23 mouse cellular contexts compared by ENCODE assay signal in genomic region chr4:150225700-150226099, GRCm38 (mm10). TPM values are rescaled to one million over a fixed set of nuclear protein-coding genes. Genes with fewer than 3 reads are reported as not detected.
"Had no signal": no experiment of that assay in that cellular context is flagged by ENCODE, and none has a peak within 500 bp of the region (broad histone marks: within the 10 kb centered on the region; RNA-seq: fewer than 3 reads in every experiment).

No protein-coding gene starts in this region.

- DNase-seq: kidney, postnatal 10 days; kidney, postnatal 4 days; liver; liver, embryonic 13.5 days; liver, postnatal 0 days; lung, postnatal 14 days; right cerebral cortex, adult 18-20 months; right cerebral cortex, postnatal 25 days; thymus, postnatal 36 days had no signal

- ATAC-seq: liver, postnatal 0 days; midbrain, embryonic 15.5 days had no signal

- H3K27ac ChIP-seq: limb, embryonic 12.5 days; liver, embryonic 13.5 days; lung, embryonic 15.5 days; macrophage had no signal

- H3K9me3 ChIP-seq: limb, embryonic 12.5 days; liver, embryonic 13.5 days; lung, embryonic 15.5 days; midbrain, embryonic 15.5 days had no signal

- H3K4me3 ChIP-seq: left cerebral cortex, adult 2 months; limb, embryonic 12.5 days; liver, embryonic 13.5 days; lung, embryonic 15.5 days; megakaryocyte, embryonic 14.5 days; midbrain, embryonic 15.5 days had no signal

- H3K36me3 ChIP-seq: limb, embryonic 12.5 days; liver, embryonic 13.5 days; lung, embryonic 15.5 days; midbrain, embryonic 15.5 days had no signal

- H3K27me3 ChIP-seq: limb, embryonic 12.5 days; liver, embryonic 13.5 days; lung, embryonic 15.5 days; midbrain, embryonic 15.5 days had no signal

- H3K9ac ChIP-seq: limb, embryonic 12.5 days; liver, embryonic 13.5 days; liver, postnatal 0 days; lung, embryonic 15.5 days; midbrain, embryonic 15.5 days had no signal

- H3K4me2 ChIP-seq: limb, embryonic 12.5 days; liver, embryonic 13.5 days; lung, embryonic 15.5 days; midbrain, embryonic 11.5 days; midbrain, embryonic 15.5 days had no signal

RNA-seq across cellular contexts. Expression of gene Car6, which starts 24.6 kb away (rescaled TPM):
- total RNA-seq: layer of hippocampus, postnatal 25 days; left cerebral cortex, adult 2 months; left cerebral cortex, postnatal 14 days; monocyte, adult 5-6 weeks had no signal
- polyA plus RNA-seq: kidney, embryonic 14.5 days; liver, embryonic 13.5 days; liver, postnatal 0 days; lung, embryonic 15.5 days; midbrain, embryonic 11.5 days; midbrain, embryonic 15.5 days; neural tube, embryonic 14.5 days; small intestine, adult 2 months; stomach, embryonic 16.5 days had no signal
